ENCODE assay signal across 9 mouse cellular contexts in genomic region chr6:122765298-122765956, GRCm38 (mm10). TPM values are rescaled to one million over a fixed set of nuclear protein-coding genes. Genes with fewer than 3 reads are reported as not detected.
DNase-seq lines count a peak whose midpoint lies in the region; ATAC-seq lines count a peak whose summit lies in the region.
"Had no signal": no experiment of that assay in that cellular context is flagged by ENCODE, and none has a peak within 500 bp of the region (broad histone marks: within the 10 kb centered on the region; RNA-seq: fewer than 3 reads in every experiment).

No protein-coding gene starts in this region.

- no peaks in the 10 kb centered on the region for H3K9me3 ChIP-seq in heart, embryonic 14.5 days (ENCODE audit: control insufficient read depth, low read length)
- H3K9me3 ChIP-seq in hindbrain, embryonic 10.5 days, result no peaks in the 10 kb centered on the region
- H3K9me3 ChIP-seq in midbrain, embryonic 10.5 days (replicated peaks), result no peaks in the 10 kb centered on the region

- intact Hi-C loops in heart, postnatal 25 days (cut with DNase I), result no loop called here

- H3K36me3 ChIP-seq in heart, embryonic 14.5 days (ENCODE audit: control insufficient read depth, insufficient read depth, low read length), result no peaks in the 10 kb centered on the region
- H3K36me3 ChIP-seq in hindbrain, embryonic 10.5 days, result no peaks in the 10 kb centered on the region
- no peaks in the 10 kb centered on the region for H3K36me3 ChIP-seq in midbrain, embryonic 10.5 days

- no peak for ATAC-seq in heart, embryonic 14.5 days (ENCODE audit: insufficient number of reproducible peaks, insufficient read depth, low FRiP score, low read depth)
- ATAC-seq in granulocyte monocyte progenitor cell, adult 5-6 weeks (replicated peaks; ENCODE audit: poor library complexity, severe bottlenecking), result no peak

- peak overlapping the region; percentile 56; the same call in 1 of the 2 replicates for H3K9ac ChIP-seq in heart, embryonic 14.5 days (ENCODE audit: low read length)

- DNase-seq in heart, postnatal 25 days (ENCODE audit: low spot score), result no peak
- DNase-seq in R1 (ENCODE audit: low read depth, low spot score), result peak; percentile 97
- no peak for DNase-seq in hindbrain, embryonic 10.5 days (ENCODE audit: low spot score)
- DNase-seq in midbrain, embryonic 10.5 days (ENCODE audit: low spot score), result no peak
- no peak for DNase-seq in right cerebral cortex, postnatal 4 days
- DNase-seq in frontal cortex, postnatal 14 days (ENCODE audit: low spot score in 2 of 2), result no peak

- peak overlapping the region; percentile 93 for H3K4me2 ChIP-seq in heart, embryonic 14.5 days (ENCODE audit: low read length)

- H3K4me3 ChIP-seq in heart, embryonic 14.5 days (ENCODE audit: control insufficient read depth in 1 of 2, insufficient read depth in 1 of 2, low read depth in 1 of 2, low read length in 2 of 2), result peak overlapping the region; percentile 49 to 53
- peak overlapping the region; percentile 62 for H3K4me3 ChIP-seq in hindbrain, embryonic 10.5 days
- H3K4me3 ChIP-seq in midbrain, embryonic 10.5 days, result peak overlapping the region; percentile 64

- peaks cover 9 to 11% of the 10 kb centered on the region in 2 experiments for H3K4me1 ChIP-seq in heart, embryonic 14.5 days (ENCODE audit: control insufficient read depth in 2 of 2, insufficient read depth in 2 of 2, low read length in 2 of 2)
- H3K4me1 ChIP-seq in hindbrain, embryonic 10.5 days (replicated peaks), result peaks cover 44% of the 10 kb centered on the region
- peaks cover 74% of the 10 kb centered on the region for H3K4me1 ChIP-seq in midbrain, embryonic 10.5 days

- no peaks in the 10 kb centered on the region for H3K27me3 ChIP-seq in heart, embryonic 14.5 days (ENCODE audit: control insufficient read depth, insufficient read depth, low read length)
- peaks cover 31% of the 10 kb centered on the region for H3K27me3 ChIP-seq in hindbrain, embryonic 10.5 days (ENCODE audit: insufficient read depth, poor library complexity, severe bottlenecking)
- H3K27me3 ChIP-seq in midbrain, embryonic 10.5 days (ENCODE audit: low read depth, poor library complexity, severe bottlenecking), result peaks cover 19% of the 10 kb centered on the region

- WGBS in heart, embryonic 14.5 days, result 21% methylated on average over 9 of the region's 9 CpGs
- 4% methylated on average over 9 of the region's 9 CpGs for WGBS in hindbrain, embryonic 10.5 days
- 2% methylated on average over 9 of the region's 9 CpGs for WGBS in midbrain, embryonic 10.5 days

- H3K27ac ChIP-seq in heart, embryonic 14.5 days (replicated peaks in 1 of 2; ENCODE audit: control insufficient read depth in 1 of 2, insufficient read depth in 1 of 2, low read depth in 2 of 2, low read length in 2 of 2), result no peak overlapping the region
- H3K27ac ChIP-seq in hindbrain, embryonic 10.5 days, result peak overlapping the region; percentile 89
- H3K27ac ChIP-seq in midbrain, embryonic 10.5 days (replicated peaks), result peak overlapping the region; percentile 92

RNA-seq across cellular contexts. Expression of gene Slc2a3, which starts 36.0 kb away (rescaled TPM):
- 10.3 and 10.7 TPM in 2 replicates for polyA plus RNA-seq in heart, embryonic 14.5 days (2014; fragmentation: Nextera tagmentation; extraction: Ambion mirVana)
- 1 to 10 TPM; 1.8 to 2.2 TPM for total RNA-seq in heart, postnatal 25 days (2021)
- 38.5 and 57.1 TPM in 2 replicates for polyA plus RNA-seq in hindbrain, embryonic 10.5 days (2016; fragmentation: Nextera tagmentation; extraction: Ambion mirVana)
- polyA plus RNA-seq in midbrain, embryonic 10.5 days (2016; fragmentation: Nextera tagmentation; extraction: Ambion mirVana), result 42.0 and 63.0 TPM in 2 replicates
- 4.7 and 6.5 TPM in 2 replicates for total RNA-seq in granulocyte monocyte progenitor cell, adult 5-6 weeks (2014; fragmentation: Nextera tagmentation)
- 8.4 and 8.8 TPM in 2 replicates for total RNA-seq in granulocyte monocyte progenitor cell, adult 5-6 weeks (2017)

RNA-seq across cellular contexts. Expression of gene Foxj2, which starts 54.3 kb away (rescaled TPM):
- polyA plus RNA-seq in heart, embryonic 14.5 days (2014; fragmentation: Nextera tagmentation; extraction: Ambion mirVana), result 7.8 and 7.9 TPM in 2 replicates
- 10 to 100 TPM; 31.8 to 37.0 TPM for total RNA-seq in heart, postnatal 25 days (2021)
- 2.5 and 3.6 TPM in 2 replicates for polyA plus RNA-seq in hindbrain, embryonic 10.5 days (2016; fragmentation: Nextera tagmentation; extraction: Ambion mirVana)
- polyA plus RNA-seq in midbrain, embryonic 10.5 days (2016; fragmentation: Nextera tagmentation; extraction: Ambion mirVana), result 2.0 and 2.4 TPM in 2 replicates
- 5.2 and 8.1 TPM in 2 replicates for total RNA-seq in granulocyte monocyte progenitor cell, adult 5-6 weeks (2014; fragmentation: Nextera tagmentation)
- total RNA-seq in granulocyte monocyte progenitor cell, adult 5-6 weeks (2017), result 1.6 and 3.5 TPM in 2 replicates

RNA-seq across cellular contexts. Expression of gene Nanog, which starts 58.1 kb away (rescaled TPM):
- polyA plus RNA-seq in heart, embryonic 14.5 days (2014; fragmentation: Nextera tagmentation; extraction: Ambion mirVana), result 0.84 and 1.2 TPM in 2 replicates
- not detected for total RNA-seq in heart, postnatal 25 days (2021)
- polyA plus RNA-seq in hindbrain, embryonic 10.5 days (2016; fragmentation: Nextera tagmentation; extraction: Ambion mirVana), result 0.12 and 0.24 TPM in 2 replicates
- polyA plus RNA-seq in midbrain, embryonic 10.5 days (2016; fragmentation: Nextera tagmentation; extraction: Ambion mirVana), result 0.09 and 0.32 TPM in 2 replicates
- total RNA-seq in granulocyte monocyte progenitor cell, adult 5-6 weeks (2014; fragmentation: Nextera tagmentation), result not detected in 2 replicates
- total RNA-seq in granulocyte monocyte progenitor cell, adult 5-6 weeks (2017), result not detected in 2 replicates
- total RNA-seq: layer of hippocampus, postnatal 14 days had no signal

Comparison
In these comparisons a context has a peak if more than half of its experiments do, and no peak if none do; other contexts are left out.
1. H3K27ac ChIP-seq: peak in hindbrain, embryonic 10.5 days (single experiment) and midbrain, embryonic 10.5 days (single experiment); none in heart, embryonic 14.5 days (0 of 2).
2. Peak in every context shown above with its lines, with median percentiles within 50 percentile points of each other: H3K4me3 ChIP-seq.